Mouse (Mus musculus): ENCODE measurements around the gene Mbl2. TPM values are rescaled to one million over a fixed set of nuclear protein-coding genes. Genes with fewer than 3 reads are reported as not detected.

Mbl2 gene
- polyA plus RNA-seq, 1 experiment from 2014 or later, result not detected

GRCm38 (mm10) chr19:30256339-30256738, 23.6 kb downstream of the Mbl2 start:
- Histone ChIP-seq H3K27me3 (ENCODE audit: control insufficient read depth, insufficient read depth, low read length) (no peaks in the 10 kb centered on the region), H3K36me3 (ENCODE audit: control insufficient read depth, insufficient read depth, low read length) (no peaks in the 10 kb centered on the region), H3K4me3 (ENCODE audit: low read length) (no peak overlapping the region), H3K4me2 (replicated peaks; ENCODE audit: low read depth, low read length) (no peak overlapping the region), H3K9me3 (ENCODE audit: control insufficient read depth, low read length) (no peaks in the 10 kb centered on the region), H3K27ac (ENCODE audit: low read depth, low read length) (no peak overlapping the region), H3K4me1 (ENCODE audit: control insufficient read depth, insufficient read depth, low read length) (peaks cover 5% of the 10 kb centered on the region; the same call in 1 of the 2 replicates), H3K9ac (ENCODE audit: low read depth, low read length) (no peak overlapping the region)
- WGBS, result 14% methylated on average over 6 of the region's 6 CpGs
- ATAC-seq (ENCODE audit: low FRiP score, low TSS enrichment), result peak; percentile 71

- no peaks in the 10 kb centered on the region for H3K9me3 ChIP-seq (ENCODE audit: control insufficient read depth, low read length)
- ATAC-seq (ENCODE audit: low FRiP score, low TSS enrichment), result no peak
- H3K4me3 ChIP-seq (ENCODE audit: low read length), result no peak overlapping the region
- H3K9ac ChIP-seq (ENCODE audit: low read depth, low read length), result no peak overlapping the region
- H3K36me3 ChIP-seq (ENCODE audit: control insufficient read depth, insufficient read depth, low read length), result no peaks in the 10 kb centered on the region
- no peaks in the 10 kb centered on the region for H3K4me1 ChIP-seq (ENCODE audit: control insufficient read depth, insufficient read depth, low read length)
- H3K27ac ChIP-seq (ENCODE audit: low read depth, low read length), result no peak overlapping the region
- H3K4me2 ChIP-seq (replicated peaks; ENCODE audit: low read depth, low read length), result no peak overlapping the region
- no peaks in the 10 kb centered on the region for H3K27me3 ChIP-seq (ENCODE audit: control insufficient read depth, insufficient read depth, low read length)
- 54% methylated on average over 5 of the region's 5 CpGs for WGBS
These were observed 48.4 kb downstream of the Mbl2 start for GRCm38 (mm10) chr19:30281125-30281524.

- Histone ChIP-seq H3K27me3 (ENCODE audit: control insufficient read depth, insufficient read depth, low read length) (0 out of 2 replicates have a peak, but pooled peaks cover 2% of the 10 kb centered on the region), H3K27ac (ENCODE audit: low read depth, low read length) (no peak overlapping the region), H3K4me1 (ENCODE audit: control insufficient read depth, insufficient read depth, low read length) (no peaks in the 10 kb centered on the region), H3K36me3 (ENCODE audit: control insufficient read depth, insufficient read depth, low read length) (no peaks in the 10 kb centered on the region), H3K9me3 (ENCODE audit: control insufficient read depth, low read length) (no peaks in the 10 kb centered on the region), H3K4me3 (ENCODE audit: low read length) (no peak overlapping the region), H3K4me2 (replicated peaks; ENCODE audit: low read depth, low read length) (no peak overlapping the region), H3K9ac (ENCODE audit: low read depth, low read length) (no peak overlapping the region)
- ATAC-seq (ENCODE audit: low FRiP score, low TSS enrichment), result no peak
- WGBS, result 90% methylated on average over 6 of the region's 6 CpGs
These were observed 55.3 kb downstream of the Mbl2 start for GRCm38 (mm10) chr19:30287899-30288490.

Small RNA genes lying within 50 kb of the gene (microRNA-seq; reads per million reads assigned to microRNA genes)
- not detected for gene Gm24108

Other genes with a start within 250 kb of the Mbl2 start
- not detected in 2 replicates for gene Trpd52l3, start 229.2 kb upstream of the Mbl2 start, polyA plus RNA-seq (2014; fragmentation: Nextera tagmentation; extraction: Ambion mirVana)
- 75.9 and 101 TPM in 2 replicates for gene Uhrf2, start 202.4 kb upstream of the Mbl2 start, polyA plus RNA-seq (2014; fragmentation: Nextera tagmentation; extraction: Ambion mirVana)
- gene Gldc, start 57.5 kb upstream of the Mbl2 start, polyA plus RNA-seq (2014; fragmentation: Nextera tagmentation; extraction: Ambion mirVana), result 7.6 and 15.4 TPM in 2 replicates

Measured in kidney, embryonic 14.5 days (tissue).